Mouse (Mus musculus): ENCODE results near the gene BC048562. TPM values are rescaled to one million over a fixed set of nuclear protein-coding genes. Genes with fewer than 3 reads are reported as not detected.

BC048562 gene
- polyA plus RNA-seq, 1 experiment from 2014 or later, result not detected

DNA sequence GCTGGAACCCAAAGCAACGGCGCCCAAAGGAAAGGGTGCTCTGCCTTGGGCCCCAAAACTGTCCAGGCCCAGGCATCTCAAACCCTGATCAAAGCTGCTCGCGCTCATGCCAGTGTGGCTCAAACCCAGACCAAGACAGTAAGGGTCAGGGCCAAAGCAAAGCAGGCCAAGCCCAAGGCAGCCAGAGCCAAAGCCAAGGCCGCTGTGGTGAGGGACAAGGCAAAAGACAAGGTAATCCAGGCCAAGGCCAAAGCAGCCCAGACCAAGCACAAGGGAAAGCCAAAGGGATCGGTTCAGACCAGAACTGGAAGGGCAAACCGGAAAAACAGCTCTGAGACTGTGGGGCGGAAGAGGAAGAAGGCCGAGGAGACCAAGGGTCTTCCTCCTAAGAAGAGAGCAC lies 27.4 kb downstream of the BC048562 start:
- Histone ChIP-seq H3K4me1 (replicated peaks) (peaks cover 21% of the 10 kb centered on the region), H3K4me2 (no peak overlapping the region), H3K9me3 (no peaks in the 10 kb centered on the region), H3K9ac (no peak overlapping the region), H3K27me3 (0 out of 2 replicates have a peak, but pooled peaks cover 3% of the 10 kb centered on the region), H3K4me3 (no peak overlapping the region), H3K27ac (no peak overlapping the region), H3K36me3 (peaks cover 55% of the 10 kb centered on the region)
- WGBS, result 98% methylated on average over 9 of the region's 9 CpGs
- ATAC-seq (ENCODE audit: low FRiP score), result no peak

DNA sequence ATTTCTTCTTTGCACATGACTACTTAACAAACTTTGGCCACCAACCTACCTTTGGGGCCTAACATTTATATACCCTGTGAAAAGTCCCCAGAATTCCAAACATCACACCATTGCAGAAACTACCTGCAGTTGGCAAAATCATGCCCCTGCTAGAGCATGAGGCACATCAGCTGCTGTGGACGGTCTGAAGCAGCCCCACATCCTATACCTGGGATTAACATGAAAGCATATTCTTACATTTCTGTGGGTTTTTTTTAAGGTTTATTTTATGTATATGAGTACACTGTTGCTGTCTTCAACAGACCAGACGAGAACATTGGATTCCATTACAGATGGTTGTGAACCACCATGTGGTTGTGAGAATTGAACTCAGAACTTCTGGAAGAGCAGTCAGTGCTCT lies 29.9 kb downstream of the BC048562 start:
- Histone ChIP-seq H3K9me3 (no peaks in the 10 kb centered on the region), H3K4me1 (replicated peaks) (peaks cover 13% of the 10 kb centered on the region), H3K36me3 (peaks cover 55% of the 10 kb centered on the region), H3K4me2 (no peak overlapping the region), H3K27ac (no peak overlapping the region), H3K4me3 (no peak overlapping the region), H3K9ac (no peak overlapping the region), H3K27me3 (no peaks in the 10 kb centered on the region)
- 97% methylated on average over 2 of the region's 2 CpGs for WGBS
- ATAC-seq (ENCODE audit: low FRiP score), result no peak

DNA sequence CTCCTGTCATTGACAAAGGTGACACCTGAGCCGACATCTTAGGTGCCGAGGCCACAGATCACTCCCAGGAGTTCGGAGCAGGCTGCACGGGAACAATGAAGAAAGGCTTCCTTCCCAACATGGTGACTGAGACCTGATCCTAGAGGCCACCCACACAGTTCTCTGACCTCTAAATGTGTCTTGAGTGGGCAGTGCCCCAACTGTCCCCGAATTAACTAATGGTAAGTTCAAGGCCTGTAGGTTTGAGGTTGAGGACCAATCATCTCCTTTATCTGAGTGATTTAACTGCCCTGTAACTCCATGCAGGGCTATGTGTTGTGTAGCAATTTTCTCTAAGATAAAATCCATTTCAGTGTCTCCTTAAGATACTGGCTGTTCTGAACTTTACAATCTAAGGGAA lies 33.1 kb downstream of the BC048562 start:
- Histone ChIP-seq H3K9ac (no peak overlapping the region), H3K9me3 (no peaks in the 10 kb centered on the region), H3K4me3 (no peak overlapping the region), H3K36me3 (peaks cover 37% of the 10 kb centered on the region), H3K4me2 (no peak overlapping the region), H3K4me1 (replicated peaks) (no peaks in the 10 kb centered on the region), H3K27me3 (no peaks in the 10 kb centered on the region), H3K27ac (no peak overlapping the region)
- no peak for ATAC-seq (ENCODE audit: low FRiP score)
- WGBS, result 81% methylated on average over 5 of the region's 5 CpGs

DNA sequence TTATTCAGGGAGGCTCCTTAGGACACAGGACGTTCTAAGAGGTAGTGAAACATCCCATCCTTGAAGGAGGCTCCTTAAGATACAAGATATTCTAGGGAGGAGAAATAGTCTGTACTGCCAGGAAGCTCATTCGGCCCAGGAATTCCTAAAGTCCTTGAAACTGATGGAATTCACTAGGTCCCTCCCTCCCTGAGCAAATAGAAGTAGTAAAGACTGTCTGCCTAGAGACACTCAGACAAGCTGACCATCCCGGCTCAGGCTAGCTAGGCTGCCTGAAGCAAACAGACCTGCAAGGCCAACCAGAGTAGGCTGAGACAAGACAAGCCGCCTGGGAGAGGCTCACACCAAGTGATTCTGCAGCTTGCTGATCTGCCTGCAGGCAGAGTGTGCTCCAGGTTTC lies 33.6 kb downstream of the BC048562 start:
- Histone ChIP-seq H3K9me3 (no peaks in the 10 kb centered on the region), H3K4me3 (no peak overlapping the region), H3K27me3 (no peaks in the 10 kb centered on the region), H3K4me2 (no peak overlapping the region), H3K9ac (no peak overlapping the region), H3K27ac (no peak overlapping the region), H3K4me1 (replicated peaks) (no peaks in the 10 kb centered on the region), H3K36me3 (peaks cover 33% of the 10 kb centered on the region)
- ATAC-seq (ENCODE audit: low FRiP score), result no peak
- WGBS, result 74% methylated on average over 4 of the region's 4 CpGs

GRCm38 (mm10) chr9:108474528-108474927 lies 38.2 kb downstream of the BC048562 start:
- Histone ChIP-seq H3K27ac (no peak overlapping the region), H3K4me3 (no peak overlapping the region), H3K36me3 (no peaks in the 10 kb centered on the region), H3K9me3 (no peaks in the 10 kb centered on the region), H3K4me1 (replicated peaks) (peaks cover 11% of the 10 kb centered on the region), H3K4me2 (no peak overlapping the region), H3K9ac (no peak overlapping the region), H3K27me3 (no peaks in the 10 kb centered on the region)
- ATAC-seq (ENCODE audit: low FRiP score), result no peak
- 100% methylated on average over 1 of the region's 1 CpGs for WGBS

DNA sequence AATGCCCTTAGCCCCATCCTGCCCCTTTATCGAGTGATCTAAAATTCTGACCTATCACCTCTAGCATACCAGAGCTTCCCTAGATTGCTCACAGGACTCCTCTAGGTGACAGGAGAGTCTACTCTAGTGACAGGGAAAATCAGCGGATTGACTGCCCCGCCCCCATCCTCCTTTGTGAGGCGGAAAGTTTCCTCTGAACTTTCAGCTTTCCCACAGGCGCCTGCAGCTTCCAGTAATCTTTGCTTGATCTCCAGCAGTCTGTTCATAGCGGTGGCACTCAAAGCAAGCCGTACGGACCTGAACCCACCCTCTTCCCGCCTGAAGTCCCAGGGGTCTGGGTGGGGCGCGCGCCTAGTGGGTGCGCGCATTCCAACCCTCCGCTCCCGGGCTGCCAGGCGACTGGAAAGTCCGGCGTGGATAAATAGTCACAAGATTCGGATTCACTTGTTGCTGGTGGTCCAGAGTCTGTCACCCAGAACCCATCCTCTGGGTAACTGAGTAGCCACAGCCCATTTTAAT lies 42.4 kb downstream of the BC048562 start:
- peak overlapping the region; percentile 53; the same call in 1 of the 2 replicates for H3K9ac ChIP-seq
- no peaks in the 10 kb centered on the region for H3K27me3 ChIP-seq
- H3K4me3 ChIP-seq, result peak overlapping the region; percentile 34
- peak overlapping the region; percentile 55 for H3K4me2 ChIP-seq
- peak; percentile 78; the same call in 1 of the 2 replicates for ATAC-seq (ENCODE audit: low FRiP score)
- peaks cover 23% of the 10 kb centered on the region for H3K4me1 ChIP-seq (replicated peaks)
- H3K36me3 ChIP-seq, result no peaks in the 10 kb centered on the region
- H3K9me3 ChIP-seq, result no peaks in the 10 kb centered on the region
- H3K27ac ChIP-seq, result peak overlapping the region; percentile 31; the same call in 1 of the 2 replicates
- WGBS, result under 1% methylated on average over 20 of the region's 20 CpGs

DNA sequence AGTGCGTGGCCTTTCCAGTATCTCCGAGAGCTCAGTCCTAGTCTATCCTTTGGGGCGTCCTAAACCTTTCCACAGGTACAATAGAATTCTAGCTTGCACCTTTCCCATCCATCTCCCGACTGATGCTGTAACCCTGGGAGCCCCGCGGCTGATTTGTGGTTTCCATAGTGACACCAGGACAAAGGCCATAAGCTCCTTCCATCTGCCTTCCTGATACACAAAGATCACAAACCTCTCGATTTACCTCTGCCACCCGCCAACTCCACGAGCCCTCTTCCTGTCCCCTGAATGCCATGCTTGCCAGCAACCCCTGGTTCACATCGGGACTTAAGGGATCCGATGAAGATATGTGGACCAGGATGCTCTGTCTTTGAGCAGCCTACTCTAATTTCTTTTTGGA lies 43.0 kb downstream of the BC048562 start:
- Histone ChIP-seq H3K27me3 (no peaks in the 10 kb centered on the region), H3K36me3 (no peaks in the 10 kb centered on the region), H3K4me3 (peak overlapping the region; percentile 34; the same call in 1 of the 2 replicates), H3K9ac (0 out of 2 replicates have a peak overlapping the region, but pooled peaks have one; percentile 29), H3K9me3 (no peaks in the 10 kb centered on the region), H3K4me1 (replicated peaks) (peaks cover 23% of the 10 kb centered on the region), H3K27ac (0 out of 2 replicates have a peak overlapping the region, but pooled peaks have one; percentile 20), H3K4me2 (peak overlapping the region; percentile 55)
- 30% methylated on average over 11 of the region's 11 CpGs for WGBS
- ATAC-seq (ENCODE audit: low FRiP score), result no peak

DNA sequence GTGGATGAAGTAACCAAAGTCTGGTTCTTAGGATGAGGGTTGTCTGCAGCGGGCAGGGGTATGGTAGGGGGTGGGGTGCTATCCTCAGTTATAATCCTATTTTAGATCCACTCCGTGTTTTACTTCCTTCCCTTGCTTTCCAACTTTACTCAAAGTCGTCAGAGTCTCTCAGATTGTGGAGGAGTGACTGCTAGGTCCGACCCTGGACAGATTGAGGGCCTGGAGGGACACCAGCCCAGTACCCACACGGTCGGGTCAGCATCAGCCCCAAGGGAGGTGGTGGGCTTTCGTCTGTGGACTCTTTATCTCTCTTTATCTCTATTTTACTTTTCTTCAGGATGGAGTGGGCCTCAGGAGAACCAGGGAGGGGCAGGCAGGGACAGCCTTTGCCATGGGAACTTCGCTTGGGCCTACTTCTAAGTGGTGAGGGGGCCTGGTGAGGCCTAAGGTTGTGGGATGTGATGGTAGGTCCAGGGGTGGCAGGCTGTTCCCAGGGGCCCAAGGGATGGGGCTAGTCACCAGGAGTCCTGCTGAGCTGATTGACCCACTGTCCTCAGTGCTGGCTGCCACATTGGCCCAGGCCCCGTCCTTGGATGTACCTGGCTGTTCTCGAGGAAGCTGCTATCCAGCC lies 43.6 kb downstream of the BC048562 start, which contains the start of gene Lamb2:
TSS of gene Lamb2 (plus strand) at position 16 of the 631 bp plus-strand sequence.
- 8% methylated on average over 10 of the region's 10 CpGs for WGBS
- Histone ChIP-seq H3K4me2 (peak within 1 kb of the TSS; percentile 55), H3K27me3 (no peaks in the 10 kb centered on the region), H3K4me1 (replicated peaks) (peaks cover 23% of the 10 kb centered on the region), H3K9ac (peak within 1 kb of the TSS; percentile 66), H3K36me3 (no peaks in the 10 kb centered on the region; the same call in 1 of the 2 replicates), H3K9me3 (no peaks in the 10 kb centered on the region), H3K4me3 (peak within 1 kb of the TSS; percentile 38), H3K27ac (peak within 1 kb of the TSS; percentile 36; the same call in 1 of the 2 replicates)
- ATAC-seq (ENCODE audit: low FRiP score), result 0 out of 2 replicates have a peak, but pooled peaks have one; percentile 33

GRCm38 (mm10) chr9:108480813-108481519 lies 44.7 kb downstream of the BC048562 start:
- no peak overlapping the region for H3K27ac ChIP-seq
- peaks cover 1% of the 10 kb centered on the region for H3K36me3 ChIP-seq
- H3K27me3 ChIP-seq, result no peaks in the 10 kb centered on the region
- no peak overlapping the region for H3K9ac ChIP-seq
- H3K9me3 ChIP-seq, result no peaks in the 10 kb centered on the region
- peaks cover 23% of the 10 kb centered on the region for H3K4me1 ChIP-seq (replicated peaks)
- ATAC-seq (ENCODE audit: low FRiP score), result no peak
- no peak overlapping the region for H3K4me3 ChIP-seq
- H3K4me2 ChIP-seq, result no peak overlapping the region
- WGBS, result 94% methylated on average over 28 of the region's 28 CpGs

- no peak for ATAC-seq (ENCODE audit: low FRiP score)
- no peak overlapping the region for H3K4me3 ChIP-seq
- peaks cover 8% of the 10 kb centered on the region for H3K36me3 ChIP-seq
- no peak overlapping the region for H3K9ac ChIP-seq
- no peaks in the 10 kb centered on the region for H3K27me3 ChIP-seq
- H3K4me2 ChIP-seq, result no peak overlapping the region
- peaks cover 23% of the 10 kb centered on the region for H3K4me1 ChIP-seq (replicated peaks)
- WGBS, result 91% methylated on average over 19 of the region's 19 CpGs
- no peaks in the 10 kb centered on the region for H3K9me3 ChIP-seq
- no peak overlapping the region for H3K27ac ChIP-seq
Measured at GRCm38 (mm10) chr9:108481520-108482210, 45.4 kb downstream of the BC048562 start.

DNA sequence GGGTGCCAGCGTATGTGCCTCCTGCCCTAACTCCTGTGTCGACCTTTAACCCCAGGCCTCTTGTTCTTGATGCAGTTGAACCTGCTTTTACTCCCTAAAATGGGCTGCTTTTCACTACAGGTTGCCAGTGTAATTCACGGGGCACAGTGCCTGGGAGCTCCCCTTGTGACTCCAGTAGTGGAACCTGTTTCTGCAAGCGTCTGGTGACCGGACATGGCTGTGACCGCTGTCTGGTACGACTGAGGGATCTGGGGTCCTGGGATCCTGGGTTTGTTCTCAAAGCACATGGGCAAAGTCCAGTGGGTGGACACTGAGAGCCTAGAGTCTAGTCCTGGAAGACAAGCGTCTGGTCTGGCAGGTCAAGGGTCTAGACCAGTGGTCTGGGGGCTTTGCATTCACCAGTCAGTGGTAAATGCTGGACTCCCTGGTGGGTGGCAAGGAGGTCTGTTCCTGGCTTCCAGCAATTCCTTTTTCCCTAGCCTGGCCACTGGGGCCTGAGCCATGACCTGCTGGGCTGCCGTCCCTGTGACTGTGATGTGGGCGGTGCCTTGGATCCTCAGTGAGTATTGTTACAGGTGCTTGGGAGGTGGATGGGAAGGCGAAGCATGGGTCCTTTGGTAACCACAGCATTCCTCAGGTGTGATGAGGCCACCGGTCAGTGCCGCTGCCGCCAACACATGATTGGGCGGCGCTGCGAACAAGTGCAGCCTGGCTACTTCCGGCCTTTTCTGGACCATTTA lies 46.9 kb downstream of the BC048562 start:
- no peak for ATAC-seq (ENCODE audit: low FRiP score)
- peaks cover 14% of the 10 kb centered on the region for H3K36me3 ChIP-seq
- H3K4me2 ChIP-seq, result no peak overlapping the region
- H3K27me3 ChIP-seq, result no peaks in the 10 kb centered on the region
- H3K9ac ChIP-seq, result no peak overlapping the region
- no peak overlapping the region for H3K4me3 ChIP-seq
- 93% methylated on average over 18 of the region's 18 CpGs for WGBS
- no peaks in the 10 kb centered on the region for H3K9me3 ChIP-seq
- H3K27ac ChIP-seq, result no peak overlapping the region
- peaks cover 23% of the 10 kb centered on the region for H3K4me1 ChIP-seq (replicated peaks)

Measured in hindbrain, embryonic 13.5 days (tissue).